8 mouse cellular contexts compared by ENCODE assay signal in the genomic region with DNA sequence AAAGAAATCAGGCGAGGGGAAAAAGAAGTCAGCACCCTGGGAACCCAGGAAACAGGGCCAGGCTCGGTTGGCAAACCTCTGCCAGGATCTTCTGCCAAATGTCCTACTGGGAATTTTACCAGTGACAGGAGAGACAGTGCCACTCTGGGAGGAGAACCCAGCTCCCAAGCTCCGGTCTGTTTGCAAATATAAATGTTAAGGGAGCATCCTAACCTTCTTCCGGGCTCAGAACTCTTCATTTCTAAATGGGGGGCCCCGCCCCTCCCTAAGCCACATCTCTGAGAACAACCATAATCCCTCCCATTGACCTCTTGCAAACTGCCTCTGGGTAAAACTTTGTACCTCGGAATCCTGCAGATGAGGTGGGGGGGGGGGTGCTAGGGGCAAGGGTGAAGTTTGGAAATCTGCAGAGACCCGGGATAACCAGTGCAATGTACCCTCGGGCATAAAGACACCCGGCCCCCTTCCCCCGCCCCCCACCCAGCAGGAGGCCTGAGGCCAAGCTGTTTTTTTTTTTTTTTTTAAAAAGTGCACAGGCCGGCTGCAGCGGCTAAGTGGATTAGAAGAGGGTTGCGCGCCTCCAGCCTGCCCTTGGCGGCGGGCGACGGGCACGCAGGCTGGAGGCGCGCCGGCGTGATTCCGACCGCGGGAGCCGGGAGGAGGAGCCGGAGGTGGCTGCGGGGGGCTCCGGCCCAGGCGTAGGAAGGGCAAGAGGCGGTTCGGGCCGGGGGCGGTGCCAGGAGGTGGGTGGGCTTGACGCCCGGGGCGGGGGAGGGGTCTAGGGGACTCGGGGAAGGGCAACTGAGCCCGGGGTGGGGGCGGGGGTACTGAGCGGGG. TPM values are rescaled to one million over a fixed set of nuclear protein-coding genes. Genes with fewer than 3 reads are reported as not detected.
DNase-seq lines count a peak whose midpoint lies in the region; ATAC-seq lines count a peak whose summit lies in the region.

No protein-coding gene starts in this region.

- no peaks in the 10 kb centered on the region for H3K9me3 ChIP-seq in heart, embryonic 15.5 days (replicated peaks)
- no peaks in the 10 kb centered on the region for H3K9me3 ChIP-seq in liver, embryonic 16.5 days (replicated peaks; ENCODE audit: control insufficient read depth, low read length)
- H3K9me3 ChIP-seq in neural tube, embryonic 12.5 days: no peaks in the 10 kb centered on the region
- H3K9me3 ChIP-seq in stomach, embryonic 16.5 days (replicated peaks; ENCODE audit: control insufficient read depth, low read length): no peaks in the 10 kb centered on the region

- H3K36me3 ChIP-seq in heart, embryonic 15.5 days: no peaks in the 10 kb centered on the region
- H3K36me3 ChIP-seq in liver, embryonic 16.5 days (ENCODE audit: control insufficient read depth, insufficient read depth): no peaks in the 10 kb centered on the region
- no peaks in the 10 kb centered on the region for H3K36me3 ChIP-seq in neural tube, embryonic 12.5 days
- no peaks in the 10 kb centered on the region for H3K36me3 ChIP-seq in stomach, embryonic 16.5 days (ENCODE audit: control insufficient read depth, insufficient read depth, low read length)

- peak; percentile 82 for DNase-seq in brain, adult 2 months (ENCODE audit: low read depth, low spot score)
- DNase-seq in kidney, postnatal 14 days: peak; percentile 89

- no peaks in the 10 kb centered on the region for H3K27me3 ChIP-seq in heart, embryonic 15.5 days
- peaks cover 25% of the 10 kb centered on the region for H3K27me3 ChIP-seq in liver, embryonic 16.5 days (ENCODE audit: control insufficient read depth, insufficient read depth, low read depth, low read length)
- peaks cover 42% of the 10 kb centered on the region for H3K27me3 ChIP-seq in neural tube, embryonic 12.5 days (replicated peaks)
- no peaks in the 10 kb centered on the region for H3K27me3 ChIP-seq in stomach, embryonic 16.5 days (ENCODE audit: control insufficient read depth, insufficient read depth, low read length)

- H3K27ac ChIP-seq in heart, embryonic 15.5 days: peak overlapping the region; percentile 83
- peak overlapping the region; percentile 78 for H3K27ac ChIP-seq in liver, embryonic 16.5 days (ENCODE audit: low read length)
- H3K27ac ChIP-seq in neural tube, embryonic 12.5 days: no peak overlapping the region
- H3K27ac ChIP-seq in stomach, embryonic 16.5 days (ENCODE audit: low read length): peak overlapping the region; percentile 93

- 4% methylated on average over 41 of the region's 42 CpGs for WGBS in heart, embryonic 15.5 days
- 5% methylated on average over 37 of the region's 42 CpGs for WGBS in liver, embryonic 16.5 days (ENCODE audit: insufficient replicate concordance)
- WGBS in neural tube, embryonic 12.5 days: 1% methylated on average over 42 of the region's 42 CpGs
- 3% methylated on average over 35 of the region's 42 CpGs for WGBS in stomach, embryonic 16.5 days

- peak overlapping the region; percentile 77 for H3K4me3 ChIP-seq in heart, embryonic 15.5 days
- peak overlapping the region; percentile 82 for H3K4me3 ChIP-seq in liver, embryonic 16.5 days (ENCODE audit: low read depth, low read length)
- H3K4me3 ChIP-seq in neural tube, embryonic 12.5 days: peak overlapping the region; percentile 61
- peak overlapping the region; percentile 81 for H3K4me3 ChIP-seq in stomach, embryonic 16.5 days (replicated peaks; ENCODE audit: low read length)

- peaks cover 26% of the 10 kb centered on the region for H3K4me1 ChIP-seq in heart, embryonic 15.5 days (replicated peaks)
- H3K4me1 ChIP-seq in liver, embryonic 16.5 days (ENCODE audit: control insufficient read depth, low read depth, low read length): peaks cover 25% of the 10 kb centered on the region
- peaks cover 22% of the 10 kb centered on the region for H3K4me1 ChIP-seq in neural tube, embryonic 12.5 days
- H3K4me1 ChIP-seq in stomach, embryonic 16.5 days (ENCODE audit: control insufficient read depth, insufficient read depth, low read length): peaks cover 24% of the 10 kb centered on the region

- H3K4me2 ChIP-seq in heart, embryonic 15.5 days: peak overlapping the region; percentile 99
- peak overlapping the region; percentile 75 for H3K4me2 ChIP-seq in liver, embryonic 16.5 days (ENCODE audit: low read depth, low read length)
- peak overlapping the region; percentile 100 for H3K4me2 ChIP-seq in neural tube, embryonic 12.5 days (replicated peaks)
- H3K4me2 ChIP-seq in stomach, embryonic 16.5 days (ENCODE audit: low read depth, low read length): peak overlapping the region; percentile 99

- H3K9ac ChIP-seq in heart, embryonic 15.5 days: peak overlapping the region; percentile 67
- H3K9ac ChIP-seq in liver, embryonic 16.5 days (ENCODE audit: low read depth, low read length): peak overlapping the region; percentile 74
- peak overlapping the region; percentile 52 for H3K9ac ChIP-seq in neural tube, embryonic 12.5 days
- peak overlapping the region; percentile 92 for H3K9ac ChIP-seq in stomach, embryonic 16.5 days (ENCODE audit: low read length)

- ATAC-seq in CD4-positive, CD25-positive, alpha-beta regulatory T cell, adult 4 months: peak; percentile 40
- ATAC-seq in erythroid progenitor cell, adult 5-6 weeks (replicated peaks; ENCODE audit: low FRiP score, poor library complexity, severe bottlenecking): peak; percentile 75
- ATAC-seq in heart, embryonic 15.5 days (replicated peaks; ENCODE audit: insufficient number of reproducible peaks, insufficient read depth, low FRiP score, low read depth): peak; percentile 65
- ATAC-seq in liver, embryonic 16.5 days (ENCODE audit: low read depth): peak; percentile 64
- peak; percentile 65 for ATAC-seq in neural tube, embryonic 12.5 days (ENCODE audit: low FRiP score, low read depth)
- ATAC-seq in stomach, embryonic 16.5 days (ENCODE audit: insufficient read depth, low FRiP score): peak; percentile 73; the same call in 1 of the 2 replicates

RNA-seq across cellular contexts. Expression of a gene that starts 2.3 kb away (rescaled TPM):
- 10 to 100 TPM; 19.9 to 27.8 TPM for polyA plus RNA-seq in CD4-positive, CD25-positive, alpha-beta regulatory T cell, adult 4 months (2017; shearing (Covaris generic))
- total RNA-seq in erythroid progenitor cell, adult 5-6 weeks (2015; ENCODE audit: low replicate concordance): 4.3 and 4.6 TPM in 2 replicates
- 5.6 and 5.9 TPM in 2 replicates for total RNA-seq in erythroid progenitor cell, adult 5-6 weeks (2017; ENCODE audit: low replicate concordance)
- 0.82 and 1.5 TPM in 2 replicates for polyA plus RNA-seq in heart, embryonic 15.5 days (2015; fragmentation: Nextera tagmentation; extraction: Ambion mirVana)
- 0.64 and 0.79 TPM in 2 replicates for polyA plus RNA-seq in liver, embryonic 16.5 days (2015; fragmentation: Nextera tagmentation; extraction: Ambion mirVana)
- polyA plus RNA-seq in neural tube, embryonic 12.5 days (2016; fragmentation: Nextera tagmentation; extraction: Ambion mirVana): 0.23 and 0.32 TPM in 2 replicates
- 1.7 and 1.8 TPM in 2 replicates for polyA plus RNA-seq in stomach, embryonic 16.5 days (2015; fragmentation: Nextera tagmentation; extraction: Ambion mirVana)
